Mouse (Mus musculus): ENCODE measurements around the gene Sik3. TPM values are rescaled to one million over a fixed set of nuclear protein-coding genes. Genes with fewer than 3 reads are reported as not detected.
"Not testable (repeated sequence)": the region's sequence is repeated elsewhere in the genome, so short reads cannot be mapped to it uniquely, and the experiment has no call there.

Sik3 gene
- polyA plus RNA-seq, 1 experiment from 2014 or later = 10.6 TPM

- 72% methylated on average over 3 of the region's 3 CpGs for WGBS
- H3K36me3 ChIP-seq (ENCODE audit: control insufficient read depth, insufficient read depth, low read length) = no peaks in the 10 kb centered on the region
- no peak overlapping the region for H3K4me2 ChIP-seq (ENCODE audit: low read depth, severe bottlenecking)
- no peaks in the 10 kb centered on the region for H3K9me3 ChIP-seq (ENCODE audit: control insufficient read depth, low read length)
- H3K4me3 ChIP-seq (ENCODE audit: low read depth, low read length) = no peak overlapping the region
- H3K9ac ChIP-seq (ENCODE audit: low read length) = no peak overlapping the region
- DNase-seq (ENCODE audit: low spot score) (no peak), ATAC-seq (ENCODE audit: insufficient number of reproducible peaks, low FRiP score, low TSS enrichment, low read depth) (no peak)
- no peaks in the 10 kb centered on the region for H3K4me1 ChIP-seq (ENCODE audit: control insufficient read depth, insufficient read depth, low read length)
- H3K27ac ChIP-seq (replicated peaks; ENCODE audit: low read depth, low read length) = no peak overlapping the region
- no peaks in the 10 kb centered on the region for H3K27me3 ChIP-seq (ENCODE audit: control insufficient read depth, insufficient read depth, low read length)
Observed at GRCm38 (mm10) chr9:46086826-46087225, 74.2 kb downstream of the Sik3 start.

GRCm38 (mm10) chr9:46087461-46087860 is 74.8 kb downstream of the Sik3 start:
- no peaks in the 10 kb centered on the region for H3K36me3 ChIP-seq (ENCODE audit: control insufficient read depth, insufficient read depth, low read length)
- WGBS = 75% methylated on average over 5 of the region's 5 CpGs
- no peak overlapping the region for H3K27ac ChIP-seq (replicated peaks; ENCODE audit: low read depth, low read length)
- DNase-seq (ENCODE audit: low spot score) (no peak), ATAC-seq (ENCODE audit: insufficient number of reproducible peaks, low FRiP score, low TSS enrichment, low read depth) (no peak)
- no peaks in the 10 kb centered on the region for H3K9me3 ChIP-seq (ENCODE audit: control insufficient read depth, low read length)
- H3K4me3 ChIP-seq (ENCODE audit: low read depth, low read length) = no peak overlapping the region
- no peaks in the 10 kb centered on the region for H3K27me3 ChIP-seq (ENCODE audit: control insufficient read depth, insufficient read depth, low read length)
- H3K4me2 ChIP-seq (ENCODE audit: low read depth, severe bottlenecking) = no peak overlapping the region
- no peaks in the 10 kb centered on the region for H3K4me1 ChIP-seq (ENCODE audit: control insufficient read depth, insufficient read depth, low read length)
- H3K9ac ChIP-seq (ENCODE audit: low read length) = no peak overlapping the region

- no peaks in the 10 kb centered on the region for H3K27me3 ChIP-seq (ENCODE audit: control insufficient read depth, insufficient read depth, low read length)
- H3K4me1 ChIP-seq (ENCODE audit: control insufficient read depth, insufficient read depth, low read length) = no peaks in the 10 kb centered on the region
- H3K9me3 ChIP-seq (ENCODE audit: control insufficient read depth, low read length) = no peaks in the 10 kb centered on the region
- H3K27ac ChIP-seq (replicated peaks; ENCODE audit: low read depth, low read length) = no peak overlapping the region
- no peak overlapping the region for H3K9ac ChIP-seq (ENCODE audit: low read length)
- DNase-seq (ENCODE audit: low spot score) = no peak
- no peaks in the 10 kb centered on the region for H3K36me3 ChIP-seq (ENCODE audit: control insufficient read depth, insufficient read depth, low read length)
- no peak overlapping the region for H3K4me2 ChIP-seq (ENCODE audit: low read depth, severe bottlenecking)
- ATAC-seq (ENCODE audit: insufficient number of reproducible peaks, low FRiP score, low TSS enrichment, low read depth) = no peak
- 85% methylated on average over 10 of the region's 10 CpGs for WGBS
- no peak overlapping the region for H3K4me3 ChIP-seq (ENCODE audit: low read depth, low read length)
Observed at GRCm38 (mm10) chr9:46088722-46089121, 76.1 kb downstream of the Sik3 start.

GRCm38 (mm10) chr9:46090066-46090465 is 77.4 kb downstream of the Sik3 start:
- WGBS = 43% methylated on average over 4 of the region's 4 CpGs
- DNase-seq (ENCODE audit: low spot score) (no peak), ATAC-seq (ENCODE audit: insufficient number of reproducible peaks, low FRiP score, low TSS enrichment, low read depth) (no peak)
- H3K4me2 ChIP-seq (ENCODE audit: low read depth, severe bottlenecking) = no peak overlapping the region
- H3K36me3 ChIP-seq (ENCODE audit: control insufficient read depth, insufficient read depth, low read length) = no peaks in the 10 kb centered on the region
- no peak overlapping the region for H3K9ac ChIP-seq (ENCODE audit: low read length)
- H3K27ac ChIP-seq (replicated peaks; ENCODE audit: low read depth, low read length) = no peak overlapping the region
- H3K4me3 ChIP-seq (ENCODE audit: low read depth, low read length) = no peak overlapping the region
- H3K27me3 ChIP-seq (ENCODE audit: control insufficient read depth, insufficient read depth, low read length) = no peaks in the 10 kb centered on the region
- H3K9me3 ChIP-seq (ENCODE audit: control insufficient read depth, low read length) = no peaks in the 10 kb centered on the region
- no peaks in the 10 kb centered on the region for H3K4me1 ChIP-seq (ENCODE audit: control insufficient read depth, insufficient read depth, low read length)

- H3K4me2 ChIP-seq (ENCODE audit: low read depth, severe bottlenecking); H3K4me3 ChIP-seq (ENCODE audit: low read depth, low read length); DNase-seq (ENCODE audit: low spot score); H3K9me3 ChIP-seq (ENCODE audit: control insufficient read depth, low read length); H3K9ac ChIP-seq (ENCODE audit: low read length); ATAC-seq (ENCODE audit: insufficient number of reproducible peaks, low FRiP score, low TSS enrichment, low read depth); H3K27me3 ChIP-seq (ENCODE audit: control insufficient read depth, insufficient read depth, low read length); H3K36me3 ChIP-seq (ENCODE audit: control insufficient read depth, insufficient read depth, low read length); H3K27ac ChIP-seq (replicated peaks; ENCODE audit: low read depth, low read length); H3K4me1 ChIP-seq (ENCODE audit: control insufficient read depth, insufficient read depth, low read length): not testable (repeated sequence)
- 42% methylated on average over 1 of the region's 1 CpGs for WGBS
Observed at GRCm38 (mm10) chr9:46091157-46091556, 78.5 kb downstream of the Sik3 start.

GRCm38 (mm10) chr9:46092633-46093032 is 80.0 kb downstream of the Sik3 start:
- Histone ChIP-seq H3K4me2 (ENCODE audit: low read depth, severe bottlenecking) (no peak overlapping the region), H3K27ac (replicated peaks; ENCODE audit: low read depth, low read length) (no peak overlapping the region), H3K27me3 (ENCODE audit: control insufficient read depth, insufficient read depth, low read length) (no peaks in the 10 kb centered on the region), H3K9me3 (ENCODE audit: control insufficient read depth, low read length) (no peaks in the 10 kb centered on the region), H3K4me3 (ENCODE audit: low read depth, low read length) (no peak overlapping the region), H3K36me3 (ENCODE audit: control insufficient read depth, insufficient read depth, low read length) (no peaks in the 10 kb centered on the region), H3K4me1 (ENCODE audit: control insufficient read depth, insufficient read depth, low read length) (peaks cover 4% of the 10 kb centered on the region), H3K9ac (ENCODE audit: low read length) (no peak overlapping the region)
- DNase-seq (ENCODE audit: low spot score) = no peak
- ATAC-seq (ENCODE audit: insufficient number of reproducible peaks, low FRiP score, low TSS enrichment, low read depth) = no peak
- 90% methylated on average over 6 of the region's 6 CpGs for WGBS

- no peaks in the 10 kb centered on the region for H3K36me3 ChIP-seq (ENCODE audit: control insufficient read depth, insufficient read depth, low read length)
- no peak overlapping the region for H3K4me3 ChIP-seq (ENCODE audit: low read depth, low read length)
- H3K9ac ChIP-seq (ENCODE audit: low read length) = no peak overlapping the region
- no peaks in the 10 kb centered on the region for H3K27me3 ChIP-seq (ENCODE audit: control insufficient read depth, insufficient read depth, low read length)
- no peak overlapping the region for H3K4me2 ChIP-seq (ENCODE audit: low read depth, severe bottlenecking)
- 76% methylated on average over 15 of the region's 15 CpGs for WGBS
- H3K27ac ChIP-seq (replicated peaks; ENCODE audit: low read depth, low read length) = no peak overlapping the region
- no peaks in the 10 kb centered on the region for H3K9me3 ChIP-seq (ENCODE audit: control insufficient read depth, low read length)
- no peak for DNase-seq (ENCODE audit: low spot score)
- peaks cover 7% of the 10 kb centered on the region for H3K4me1 ChIP-seq (ENCODE audit: control insufficient read depth, insufficient read depth, low read length)
- ATAC-seq (ENCODE audit: insufficient number of reproducible peaks, low FRiP score, low TSS enrichment, low read depth) = no peak
Observed at GRCm38 (mm10) chr9:46098360-46098985, 85.9 kb downstream of the Sik3 start.

- H3K27me3 ChIP-seq (ENCODE audit: control insufficient read depth, insufficient read depth, low read length) = no peaks in the 10 kb centered on the region
- no peak for ATAC-seq (ENCODE audit: insufficient number of reproducible peaks, low FRiP score, low TSS enrichment, low read depth)
- H3K9ac ChIP-seq (ENCODE audit: low read length) = no peak overlapping the region
- H3K36me3 ChIP-seq (ENCODE audit: control insufficient read depth, insufficient read depth, low read length) = no peaks in the 10 kb centered on the region
- H3K9me3 ChIP-seq (ENCODE audit: control insufficient read depth, low read length) = no peaks in the 10 kb centered on the region
- 69% methylated on average over 5 of the region's 5 CpGs for WGBS
- DNase-seq (ENCODE audit: low spot score) = no peak
- H3K4me3 ChIP-seq (ENCODE audit: low read depth, low read length) = no peak overlapping the region
- peaks cover 7% of the 10 kb centered on the region for H3K4me1 ChIP-seq (ENCODE audit: control insufficient read depth, insufficient read depth, low read length)
- H3K4me2 ChIP-seq (ENCODE audit: low read depth, severe bottlenecking) = no peak overlapping the region
- no peak overlapping the region for H3K27ac ChIP-seq (replicated peaks; ENCODE audit: low read depth, low read length)
Observed at GRCm38 (mm10) chr9:46099107-46099506, 86.5 kb downstream of the Sik3 start.

GRCm38 (mm10) chr9:46103154-46103553 is 90.5 kb downstream of the Sik3 start:
- Histone ChIP-seq H3K36me3 (ENCODE audit: control insufficient read depth, insufficient read depth, low read length) (no peaks in the 10 kb centered on the region), H3K9me3 (ENCODE audit: control insufficient read depth, low read length) (no peaks in the 10 kb centered on the region), H3K4me1 (ENCODE audit: control insufficient read depth, insufficient read depth, low read length) (no peaks in the 10 kb centered on the region), H3K4me2 (ENCODE audit: low read depth, severe bottlenecking) (no peak overlapping the region), H3K9ac (ENCODE audit: low read length) (no peak overlapping the region), H3K27me3 (ENCODE audit: control insufficient read depth, insufficient read depth, low read length) (no peaks in the 10 kb centered on the region), H3K27ac (replicated peaks; ENCODE audit: low read depth, low read length) (no peak overlapping the region), H3K4me3 (ENCODE audit: low read depth, low read length) (no peak overlapping the region)
- no peak for DNase-seq (ENCODE audit: low spot score)
- 88% methylated on average over 7 of the region's 7 CpGs for WGBS
- no peak for ATAC-seq (ENCODE audit: insufficient number of reproducible peaks, low FRiP score, low TSS enrichment, low read depth)

All from limb, embryonic 11.5 days (tissue).